Mouse (Mus musculus) cerebellum, adult 11-12 months (tissue): ENCODE measurements around the gene Rnf220.

ENCODE experiments used
- DNase-seq: peaks from one replicate; pipeline ENCODE4 v3.0.0; 2022

Gene Rnf220

DNA sequence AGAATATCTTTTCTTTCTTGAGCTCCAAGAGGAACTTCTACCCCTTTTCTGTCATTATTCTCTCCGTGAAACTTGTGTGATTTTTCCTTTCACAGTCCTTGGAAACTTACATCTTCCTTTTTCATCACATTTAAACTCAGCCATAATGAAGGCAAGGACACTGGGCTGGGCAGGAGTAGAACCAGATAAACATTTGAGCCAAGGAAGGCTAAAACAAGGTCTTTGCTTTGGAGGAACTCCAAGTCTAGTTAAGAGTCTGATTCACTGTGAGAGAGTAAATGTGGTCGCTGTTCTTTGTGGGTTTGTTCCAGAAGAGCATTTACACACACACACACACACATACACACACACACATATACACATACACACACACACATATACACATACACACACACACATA, 205.2 kb downstream of the Rnf220 start:
- no peak for DNase-seq

GRCm38 (mm10) chr4:117288927-117289801, 207.7 kb downstream of the Rnf220 start:
- peak; percentile 71 for DNase-seq

- DNase-seq: no peak
These were observed 208.4 kb downstream of the Rnf220 start for GRCm38 (mm10) chr4:117288277-117288926.

DNA sequence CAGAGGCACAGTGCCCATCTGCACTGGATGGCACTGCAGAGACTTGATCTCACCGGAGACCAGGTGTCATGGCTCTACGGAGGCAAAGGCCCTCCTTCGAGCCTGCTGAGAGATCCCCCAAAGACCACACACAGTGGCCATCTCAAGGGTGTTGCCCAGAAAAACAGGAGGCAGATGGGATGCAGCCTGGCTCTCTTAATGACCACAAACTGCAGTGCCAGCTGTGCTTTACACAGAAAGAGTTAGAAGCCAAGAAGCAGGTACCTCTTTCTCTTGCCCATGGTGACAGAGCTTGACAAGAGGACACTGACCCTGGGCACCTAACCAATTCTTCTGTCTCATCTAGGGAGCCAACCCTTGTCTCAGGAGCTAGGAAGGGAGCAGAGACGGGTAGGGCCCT, 212.5 kb downstream of the Rnf220 start:
- DNase-seq: no peak

GRCm38 (mm10) chr4:117283271-117284191, 213.3 kb downstream of the Rnf220 start:
- DNase-seq: no peak

DNA sequence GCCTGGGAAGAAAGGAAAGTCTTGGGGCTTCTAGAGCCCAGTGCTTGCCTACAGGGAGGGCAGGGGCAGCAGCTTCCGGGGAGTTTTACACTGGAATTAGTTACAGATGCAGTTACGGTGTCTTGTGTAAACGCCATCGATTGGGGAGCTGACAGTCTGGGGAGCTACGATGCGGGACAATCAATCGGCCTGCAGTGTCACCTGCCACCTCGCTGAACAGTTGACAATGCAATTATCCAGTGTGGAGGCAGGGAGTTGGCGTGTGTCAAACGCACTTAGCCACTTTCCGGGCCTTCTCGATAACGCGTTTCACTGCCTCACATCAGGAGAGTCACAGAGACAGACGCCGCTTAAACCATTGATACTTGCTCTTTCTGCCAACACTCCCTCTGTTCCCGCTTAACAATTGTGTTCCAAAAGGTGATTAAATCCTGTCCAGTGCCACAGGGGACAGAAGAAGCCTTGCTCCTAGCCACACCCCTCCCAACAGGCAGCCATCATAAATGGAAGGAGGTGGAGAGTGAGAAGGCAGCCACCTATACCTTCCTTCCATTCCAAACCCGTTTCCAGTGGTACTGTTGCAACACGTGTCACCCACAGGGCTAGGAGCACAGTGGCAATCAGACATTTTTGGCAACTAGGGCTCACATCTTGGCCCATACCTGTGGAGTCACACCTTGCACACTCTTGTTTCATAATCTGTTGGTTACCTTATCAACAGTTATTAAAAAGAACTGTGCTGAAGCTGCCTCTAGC, 215.6 kb downstream of the Rnf220 start:
- DNase-seq: no peak

DNA sequence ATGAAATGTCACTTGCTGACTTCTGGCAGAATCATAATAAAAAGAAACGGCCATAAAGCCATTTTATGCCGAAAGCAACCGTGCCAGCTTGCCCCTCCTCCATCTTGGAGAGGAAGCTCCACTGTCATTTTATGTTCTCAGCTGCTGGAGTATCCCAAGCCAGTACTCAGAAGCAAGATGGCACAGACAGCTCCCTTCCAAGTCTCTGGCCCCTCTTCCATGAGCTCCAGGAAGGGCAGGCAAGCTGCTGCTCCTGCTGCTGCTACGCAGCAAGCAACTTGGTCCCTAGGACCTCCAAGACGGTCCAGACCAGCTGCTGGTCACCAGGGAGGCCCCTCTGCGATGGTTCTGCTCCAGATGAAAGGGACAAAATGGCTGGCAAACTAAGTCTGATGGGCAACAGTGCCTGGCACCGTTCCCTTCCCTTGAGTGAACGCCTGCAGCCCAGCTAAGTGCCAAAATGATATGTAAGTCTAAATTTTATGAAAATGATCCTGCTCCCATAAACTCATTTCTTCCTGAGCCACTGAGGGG, 216.4 kb downstream of the Rnf220 start:
- DNase-seq: no peak

- DNase-seq: no peak
These were observed 217.6 kb downstream of the Rnf220 start for GRCm38 (mm10) chr4:117279253-117279642.

DNA sequence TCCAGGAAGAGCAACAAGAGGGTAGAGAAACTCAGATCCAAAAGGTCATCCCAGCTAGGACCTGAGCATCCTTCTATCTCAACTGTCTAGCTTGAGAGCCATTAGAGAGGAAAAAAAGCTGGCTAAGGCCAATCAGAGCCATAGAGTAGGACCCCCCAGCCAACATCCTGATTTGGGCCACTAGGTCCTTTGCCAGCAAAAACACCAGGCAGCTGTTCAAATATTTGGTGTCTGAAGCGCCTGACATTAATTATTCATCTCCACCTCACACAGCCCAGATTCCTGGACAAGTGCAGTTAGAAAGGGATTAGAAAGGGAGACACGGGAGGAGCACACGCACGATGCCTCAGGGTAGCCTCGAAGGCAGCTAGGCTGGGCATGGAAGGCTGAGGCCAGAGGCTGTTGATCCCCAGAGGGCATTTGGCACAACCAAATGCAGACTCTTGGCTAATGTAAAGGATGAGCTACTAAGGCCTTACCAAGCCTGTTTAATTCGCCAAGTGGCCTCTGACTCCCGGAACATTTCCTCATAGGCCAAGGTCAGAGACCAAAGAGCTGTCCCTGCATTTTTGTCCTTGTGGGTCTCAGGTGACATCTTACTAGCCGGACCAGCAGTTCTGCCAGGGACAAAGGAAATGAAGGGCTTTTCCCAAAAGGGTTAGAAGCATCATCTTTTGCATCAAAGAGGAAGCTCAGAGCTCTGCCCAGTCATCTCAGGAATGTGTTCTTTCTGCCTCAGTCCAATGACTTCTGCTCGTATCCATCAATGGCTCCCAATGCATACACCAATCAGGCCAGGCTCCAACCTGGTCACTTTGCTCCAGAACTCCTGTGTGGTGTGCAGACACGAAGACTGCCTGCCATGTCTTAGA, 218.2 kb downstream of the Rnf220 start:
- no peak for DNase-seq

DNA sequence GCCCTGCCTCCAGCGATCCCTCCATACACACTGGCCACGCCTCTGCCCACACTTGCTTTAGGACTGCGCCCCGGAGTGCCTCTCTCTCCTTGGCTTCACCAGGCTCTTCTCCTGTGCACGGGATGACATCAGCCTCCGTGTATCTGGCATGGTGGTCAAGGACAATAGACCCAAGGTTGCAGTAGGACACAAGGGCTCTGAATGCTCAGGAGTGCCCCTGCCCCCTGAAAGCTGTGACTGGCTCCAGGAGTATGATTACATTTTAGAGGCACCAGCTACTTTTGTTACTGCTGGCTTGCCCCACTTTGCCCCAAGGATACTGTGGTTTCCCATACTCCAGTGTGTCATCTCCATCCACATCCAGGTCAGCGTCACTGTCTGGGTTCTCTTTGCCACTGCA, 219.2 kb downstream of the Rnf220 start:
- no peak for DNase-seq

GRCm38 (mm10) chr4:117277021-117277420, 219.8 kb downstream of the Rnf220 start:
- DNase-seq: no peak

GRCm38 (mm10) chr4:117276281-117276711, 220.6 kb downstream of the Rnf220 start:
- DNase-seq: no peak

DNA sequence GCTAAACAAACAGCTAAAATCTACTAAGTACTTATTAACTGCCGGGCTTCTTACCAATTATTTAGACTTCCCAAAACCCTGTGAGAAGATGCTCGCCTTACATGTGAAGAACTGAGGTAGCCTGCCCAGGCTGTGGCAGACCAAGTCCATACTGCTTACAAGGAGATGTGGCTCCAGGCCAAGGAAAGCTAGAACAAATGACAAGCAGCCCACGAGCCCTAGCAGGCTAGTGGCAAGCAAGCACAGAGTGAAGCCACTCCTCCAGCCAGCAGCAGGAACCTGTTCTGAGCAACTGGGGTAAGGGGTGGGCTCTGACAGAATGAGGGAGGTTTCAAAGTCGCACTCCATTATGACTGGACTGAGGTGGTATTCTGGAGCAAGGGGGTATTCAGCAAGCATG, 222.1 kb downstream of the Rnf220 start:
- DNase-seq: no peak

GRCm38 (mm10) chr4:117272459-117272858, 224.4 kb downstream of the Rnf220 start:
- no peak for DNase-seq

- no peak for DNase-seq
These were observed 226.6 kb downstream of the Rnf220 start for GRCm38 (mm10) chr4:117270278-117270677.

DNA sequence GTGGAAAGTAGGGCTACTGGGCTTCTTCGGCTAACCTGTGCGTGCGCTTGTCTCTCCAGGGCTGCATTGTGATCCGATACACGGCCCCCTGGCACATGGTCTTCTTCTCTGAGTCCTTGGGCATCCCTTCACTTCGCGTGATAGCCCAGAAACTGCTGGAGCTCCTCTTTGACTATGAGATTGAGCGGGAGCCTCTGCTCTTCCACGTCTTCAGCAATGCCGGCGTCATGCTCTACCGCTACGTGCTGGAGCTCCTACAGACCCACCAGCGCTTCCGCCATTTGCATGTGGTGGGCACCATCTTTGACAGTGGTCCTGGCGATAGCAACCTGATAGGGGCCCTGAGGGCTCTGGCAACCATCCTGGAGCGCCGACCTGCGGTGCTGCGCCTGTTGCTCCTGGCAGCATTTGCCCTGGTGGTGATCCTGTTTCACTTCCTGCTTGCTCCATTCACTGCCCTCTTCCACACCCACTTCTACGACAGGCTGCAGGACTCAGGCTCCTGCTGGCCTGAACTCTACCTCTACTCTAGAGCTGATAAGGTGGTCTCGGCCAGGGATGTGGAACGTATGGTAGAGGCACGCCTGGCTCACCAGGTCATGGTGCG, 228.9 kb downstream of the Rnf220 start:
- DNase-seq: no peak

GRCm38 (mm10) chr4:117267284-117267683, 229.6 kb downstream of the Rnf220 start:
- no peak for DNase-seq

- DNase-seq: no peak
These were observed 233.9 kb downstream of the Rnf220 start for GRCm38 (mm10) chr4:117262987-117263386.

DNA sequence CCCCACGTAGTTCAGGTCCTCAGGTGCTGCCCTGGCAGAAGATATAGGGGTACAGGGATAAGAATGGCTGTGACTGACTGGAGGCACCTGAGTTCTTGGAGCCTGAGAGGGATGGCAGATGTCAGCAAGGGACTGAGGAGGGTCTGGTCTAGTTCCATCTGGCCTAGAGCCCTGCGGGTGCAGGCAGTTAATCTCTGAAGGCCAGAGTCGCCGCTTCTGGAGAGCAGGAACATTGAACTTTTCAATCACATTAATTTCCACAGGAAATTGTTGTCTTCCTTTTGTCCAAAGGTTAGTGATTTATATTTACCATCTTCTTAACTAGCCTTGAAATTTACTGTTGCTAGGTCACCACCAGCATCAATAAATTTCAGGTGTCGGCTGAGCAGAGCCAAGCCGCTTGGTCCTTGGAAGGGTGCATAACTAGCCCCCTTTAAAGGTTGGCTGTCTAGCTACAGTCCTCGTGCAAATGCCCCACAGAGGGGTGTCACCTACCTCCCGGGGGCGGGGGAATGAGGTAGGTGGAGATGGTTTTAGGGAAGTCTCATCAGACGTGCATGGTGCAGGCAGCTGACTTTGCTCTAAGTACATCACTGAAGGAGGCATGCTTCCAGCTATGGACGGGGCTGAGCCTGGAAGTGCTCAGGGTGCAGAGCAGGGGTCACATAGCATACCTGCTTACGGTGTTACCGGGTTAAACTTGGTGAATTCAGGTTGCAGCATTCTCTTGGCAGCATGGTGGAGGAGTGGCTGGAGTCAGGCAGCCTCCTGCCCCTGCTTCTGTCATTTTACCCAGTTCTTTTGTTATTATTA, 234.5 kb downstream of the Rnf220 start:
- no peak for DNase-seq

DNA sequence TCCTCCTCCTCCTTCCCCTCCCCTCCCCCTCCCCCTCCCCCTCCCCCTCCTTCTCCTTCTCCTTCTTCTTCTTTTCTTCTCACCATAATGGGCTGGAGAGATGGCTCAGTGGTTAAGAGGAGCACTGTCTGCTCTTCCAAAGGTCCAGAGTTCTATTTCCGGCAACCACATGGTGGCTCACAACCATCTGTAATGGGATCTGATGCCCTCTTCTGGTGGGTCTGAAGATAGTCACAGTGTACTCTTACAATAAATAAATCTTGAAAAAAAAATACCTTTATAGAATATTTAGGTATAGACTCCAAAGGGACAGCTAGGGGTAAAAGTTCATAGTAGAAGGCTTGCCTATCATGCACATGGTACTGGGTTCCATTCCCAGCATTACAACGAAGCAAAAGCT, 235.6 kb downstream of the Rnf220 start:
- DNase-seq: no peak
